In genomic region chr12:85142803-85143202, GRCm38 (mm10) we compare ENCODE assay signal across 8 mouse cellular contexts. TPM values are rescaled to one million over a fixed set of nuclear protein-coding genes. Genes with fewer than 3 reads are reported as not detected.
DNase-seq lines count a peak whose midpoint lies in the region; ATAC-seq and TF ChIP-seq lines count a peak whose summit lies in the region.

No protein-coding gene starts in this region.

- ATAC-seq in intestine, postnatal 0 days, result 0 out of 2 replicates have a peak, but pooled peaks have one; percentile 46
- no peak for ATAC-seq in intestine, embryonic 16.5 days
- peak; percentile 81 for ATAC-seq in common myeloid progenitor, adult 5-6 weeks (replicated peaks; ENCODE audit: low read depth, poor library complexity, severe bottlenecking)
- ATAC-seq in liver, embryonic 15.5 days (ENCODE audit: insufficient read depth), result peak; percentile 49; the same call in 1 of the 2 replicates
- ATAC-seq in neural tube, embryonic 12.5 days (ENCODE audit: low FRiP score, low read depth), result peak; percentile 49; the same call in 1 of the 2 replicates

- no peak overlapping the region for H3K9ac ChIP-seq in intestine, postnatal 0 days (ENCODE audit: low read depth, low read length)
- H3K9ac ChIP-seq in intestine, embryonic 16.5 days (ENCODE audit: low read depth, low read length), result no peak overlapping the region
- H3K9ac ChIP-seq in liver, embryonic 15.5 days, result no peak overlapping the region
- no peak overlapping the region for H3K9ac ChIP-seq in neural tube, embryonic 12.5 days

- no peak overlapping the region for H3K27ac ChIP-seq in intestine, postnatal 0 days (ENCODE audit: low read depth, low read length)
- no peak overlapping the region for H3K27ac ChIP-seq in intestine, embryonic 16.5 days (ENCODE audit: low read length)
- H3K27ac ChIP-seq in liver, embryonic 15.5 days (replicated peaks), result no peak overlapping the region
- H3K27ac ChIP-seq in neural tube, embryonic 12.5 days, result no peak overlapping the region
- no peak overlapping the region for H3K27ac ChIP-seq in testis, adult 2 months (ENCODE audit: control insufficient read depth, insufficient read depth, low read depth, low read length)

- H3K27me3 ChIP-seq in intestine, postnatal 0 days (replicated peaks; ENCODE audit: control insufficient read depth, insufficient read depth, low read length), result no peaks in the 10 kb centered on the region
- no peaks in the 10 kb centered on the region; the same call in 1 of the 2 replicates for H3K27me3 ChIP-seq in intestine, embryonic 16.5 days (replicated peaks; ENCODE audit: control insufficient read depth, insufficient read depth, low read length)
- H3K27me3 ChIP-seq in liver, embryonic 15.5 days, result peaks cover 8% of the 10 kb centered on the region; the same call in 1 of the 2 replicates
- no peaks in the 10 kb centered on the region for H3K27me3 ChIP-seq in neural tube, embryonic 12.5 days (replicated peaks)
- no peaks in the 10 kb centered on the region for H3K27me3 ChIP-seq in testis, adult 2 months (ENCODE audit: control insufficient read depth, insufficient read depth, low read length)

- DNase-seq in gastrocnemius, postnatal 25 days, result peak; percentile 67
- peak; percentile 92 for DNase-seq in kidney, postnatal 10 days

- no peaks in the 10 kb centered on the region for H3K9me3 ChIP-seq in intestine, postnatal 0 days (ENCODE audit: control insufficient read depth)
- H3K9me3 ChIP-seq in intestine, embryonic 16.5 days (ENCODE audit: control insufficient read depth, low read length), result no peaks in the 10 kb centered on the region
- no peaks in the 10 kb centered on the region for H3K9me3 ChIP-seq in liver, embryonic 15.5 days (replicated peaks)
- no peaks in the 10 kb centered on the region for H3K9me3 ChIP-seq in neural tube, embryonic 12.5 days

- 17% methylated on average over 4 of the region's 4 CpGs for WGBS in intestine, postnatal 0 days
- WGBS in intestine, embryonic 16.5 days, result 15% methylated on average over 4 of the region's 4 CpGs
- WGBS in liver, embryonic 15.5 days (ENCODE audit: insufficient replicate concordance), result 18% methylated on average over 4 of the region's 4 CpGs
- 22% methylated on average over 4 of the region's 4 CpGs for WGBS in neural tube, embryonic 12.5 days

- no peak overlapping the region for H3K4me3 ChIP-seq in intestine, postnatal 0 days (ENCODE audit: low read depth, low read length)
- H3K4me3 ChIP-seq in intestine, embryonic 16.5 days (ENCODE audit: low read length), result no peak overlapping the region
- no peak overlapping the region for H3K4me3 ChIP-seq in liver, embryonic 15.5 days (replicated peaks)
- no peak overlapping the region for H3K4me3 ChIP-seq in neural tube, embryonic 12.5 days
- H3K4me3 ChIP-seq in testis, adult 2 months (ENCODE audit: control insufficient read depth, low read depth, low read length), result no peak overlapping the region

- no peak for TF ChIP-seq POLR2A in testis, adult 2 months (IDR thresholded peaks at IDR 0.05; ENCODE audit: control insufficient read depth, low read depth, low read length)

- no peaks in the 10 kb centered on the region for H3K36me3 ChIP-seq in intestine, postnatal 0 days (ENCODE audit: control insufficient read depth, insufficient read depth)
- H3K36me3 ChIP-seq in intestine, embryonic 16.5 days (ENCODE audit: control insufficient read depth, insufficient read depth, low read length), result no peaks in the 10 kb centered on the region
- no peaks in the 10 kb centered on the region for H3K36me3 ChIP-seq in liver, embryonic 15.5 days (replicated peaks)
- peaks cover 2% of the 10 kb centered on the region for H3K36me3 ChIP-seq in neural tube, embryonic 12.5 days
- H3K36me3 ChIP-seq in testis, adult 2 months (ENCODE audit: control insufficient read depth, insufficient read depth, low read length), result no peaks in the 10 kb centered on the region

- H3K4me2 ChIP-seq in intestine, postnatal 0 days (replicated peaks; ENCODE audit: low read depth), result no peak overlapping the region
- no peak overlapping the region for H3K4me2 ChIP-seq in intestine, embryonic 16.5 days (ENCODE audit: low read depth, low read length)
- no peak overlapping the region for H3K4me2 ChIP-seq in liver, embryonic 15.5 days
- no peak overlapping the region for H3K4me2 ChIP-seq in neural tube, embryonic 12.5 days (replicated peaks)

- H3K4me1 ChIP-seq in intestine, postnatal 0 days (replicated peaks; ENCODE audit: control insufficient read depth, insufficient read depth, low read length), result no peaks in the 10 kb centered on the region
- H3K4me1 ChIP-seq in intestine, embryonic 16.5 days (ENCODE audit: control insufficient read depth, insufficient read depth, low read length), result peaks cover 18% of the 10 kb centered on the region; the same call in 1 of the 2 replicates
- no peaks in the 10 kb centered on the region; the same call in 1 of the 2 replicates for H3K4me1 ChIP-seq in liver, embryonic 15.5 days (replicated peaks)
- peaks cover 7% of the 10 kb centered on the region; the same call in 1 of the 2 replicates for H3K4me1 ChIP-seq in neural tube, embryonic 12.5 days
- H3K4me1 ChIP-seq in testis, adult 2 months (ENCODE audit: control insufficient read depth, insufficient read depth, low read length), result no peaks in the 10 kb centered on the region; the same call in 1 of the 2 replicates

- peak; percentile 96 for TF ChIP-seq CTCF in intestine, postnatal 0 days (IDR thresholded peaks at IDR 0.05; ENCODE audit: low read depth)
- TF ChIP-seq CTCF in testis, adult 2 months (IDR thresholded peaks at IDR 0.05; ENCODE audit: control insufficient read depth, insufficient read depth, insufficient replicate concordance, low read depth, low read length), result peak; percentile 86; the same call in 1 of the 2 replicates

RNA-seq across cellular contexts. Expression of gene Rps6kl1, which starts 8.3 kb away (rescaled TPM):
- polyA plus RNA-seq in intestine, postnatal 0 days (2015; fragmentation: Nextera tagmentation; extraction: Ambion mirVana), result 1.3 and 1.9 TPM in 2 replicates
- polyA plus RNA-seq in intestine, embryonic 16.5 days (2015; fragmentation: Nextera tagmentation; extraction: Ambion mirVana), result 2.4 TPM in 2 replicates
- total RNA-seq in common myeloid progenitor, adult 5-6 weeks (2017), result 0.15 TPM in 1 of 2 replicates, not detected in the other
- 1 to 10 TPM in 1 of 2 experiments, under 1 TPM in 1; 0.95 to 1.1 TPM for total RNA-seq in gastrocnemius, postnatal 25 days (2021)
- 0.56 and 0.64 TPM in 2 replicates for polyA plus RNA-seq in liver, embryonic 15.5 days (2015; fragmentation: Nextera tagmentation; extraction: Ambion mirVana)
- 13.3 and 14.6 TPM in 2 replicates for polyA plus RNA-seq in neural tube, embryonic 12.5 days (2016; fragmentation: Nextera tagmentation; extraction: Ambion mirVana)
- 0.04 and 0.05 TPM in 2 replicates for polyA plus RNA-seq in testis, adult 2 months (2012; rRNA removed)

RNA-seq across cellular contexts. Expression of gene Dlst, which starts 32.2 kb away (rescaled TPM):
- polyA plus RNA-seq in intestine, postnatal 0 days (2015; fragmentation: Nextera tagmentation; extraction: Ambion mirVana), result 119 and 125 TPM in 2 replicates
- polyA plus RNA-seq in intestine, embryonic 16.5 days (2015; fragmentation: Nextera tagmentation; extraction: Ambion mirVana), result 146 and 158 TPM in 2 replicates
- 165 and 185 TPM in 2 replicates for total RNA-seq in common myeloid progenitor, adult 5-6 weeks (2017)
- 100 to 1,000 TPM; 326 to 330 TPM for total RNA-seq in gastrocnemius, postnatal 25 days (2021)
- 69.4 and 73.5 TPM in 2 replicates for polyA plus RNA-seq in liver, embryonic 15.5 days (2015; fragmentation: Nextera tagmentation; extraction: Ambion mirVana)
- polyA plus RNA-seq in neural tube, embryonic 12.5 days (2016; fragmentation: Nextera tagmentation; extraction: Ambion mirVana), result 114 and 116 TPM in 2 replicates
- 55.0 and 57.4 TPM in 2 replicates for polyA plus RNA-seq in testis, adult 2 months (2012; rRNA removed)

RNA-seq across cellular contexts. Expression of gene Prox2, which starts 32.2 kb away (rescaled TPM):
- polyA plus RNA-seq in intestine, postnatal 0 days (2015; fragmentation: Nextera tagmentation; extraction: Ambion mirVana), result 0.99 and 1.6 TPM in 2 replicates
- 1.7 and 2.3 TPM in 2 replicates for polyA plus RNA-seq in intestine, embryonic 16.5 days (2015; fragmentation: Nextera tagmentation; extraction: Ambion mirVana)
- 3.7 and 5.9 TPM in 2 replicates for total RNA-seq in common myeloid progenitor, adult 5-6 weeks (2017)
- total RNA-seq in gastrocnemius, postnatal 25 days (2021), result 1 to 10 TPM; 2.2 to 2.3 TPM
- polyA plus RNA-seq in liver, embryonic 15.5 days (2015; fragmentation: Nextera tagmentation; extraction: Ambion mirVana), result 2.8 and 3.1 TPM in 2 replicates
- 4.2 and 5.6 TPM in 2 replicates for polyA plus RNA-seq in neural tube, embryonic 12.5 days (2016; fragmentation: Nextera tagmentation; extraction: Ambion mirVana)
- 38.3 and 42.1 TPM in 2 replicates for polyA plus RNA-seq in testis, adult 2 months (2012; rRNA removed)

RNA-seq across cellular contexts. Expression of gene Pgf, which starts 34.8 kb away (rescaled TPM):
- 3.9 and 4.2 TPM in 2 replicates for polyA plus RNA-seq in intestine, postnatal 0 days (2015; fragmentation: Nextera tagmentation; extraction: Ambion mirVana)
- 12.4 and 14.0 TPM in 2 replicates for polyA plus RNA-seq in intestine, embryonic 16.5 days (2015; fragmentation: Nextera tagmentation; extraction: Ambion mirVana)
- total RNA-seq in common myeloid progenitor, adult 5-6 weeks (2017), result not detected in 2 replicates
- 1 to 10 TPM; 1.3 to 1.8 TPM for total RNA-seq in gastrocnemius, postnatal 25 days (2021)
- polyA plus RNA-seq in liver, embryonic 15.5 days (2015; fragmentation: Nextera tagmentation; extraction: Ambion mirVana), result 0.52 and 0.56 TPM in 2 replicates
- polyA plus RNA-seq in neural tube, embryonic 12.5 days (2016; fragmentation: Nextera tagmentation; extraction: Ambion mirVana), result 9.7 and 10.9 TPM in 2 replicates
- polyA plus RNA-seq in testis, adult 2 months (2012; rRNA removed), result 2.3 and 3.6 TPM in 2 replicates
